Mouse (Mus musculus): ENCODE results near the gene Plekhb2.
A peak's percentile ranks its signal among the peaks of the same experiment; 100 is the strongest.

Gene Plekhb2

GRCm38 (mm10) chr1:34831381-34831780 is 18.4 kb upstream of the Plekhb2 start:
- DNase-seq (ENCODE audit: low spot score): no peak

GRCm38 (mm10) chr1:34834904-34835303 is 14.9 kb upstream of the Plekhb2 start:
- no peak for DNase-seq (ENCODE audit: low spot score)

GRCm38 (mm10) chr1:34837951-34838689 is 11.7 kb upstream of the Plekhb2 start:
- no peak for DNase-seq (ENCODE audit: low spot score)

- no peak for DNase-seq (ENCODE audit: low spot score)
These were observed 10.5 kb upstream of the Plekhb2 start for GRCm38 (mm10) chr1:34839241-34839640.

- DNase-seq (ENCODE audit: low spot score): no peak
These were observed 7.9 kb upstream of the Plekhb2 start for GRCm38 (mm10) chr1:34841709-34842388.

GRCm38 (mm10) chr1:34842389-34842861 is 7.4 kb upstream of the Plekhb2 start:
- peak; percentile 52 for DNase-seq (ENCODE audit: low spot score)

GRCm38 (mm10) chr1:34842887-34843618 is 6.7 kb upstream of the Plekhb2 start, which contains the start of gene Fam168b:
Gene Fam168b, minus strand, starts transcription at chr1:34843065.
- DNase-seq (ENCODE audit: low spot score): peak; percentile 84

- no peak for DNase-seq (ENCODE audit: low spot score)
These were observed 2.7 kb upstream of the Plekhb2 start for GRCm38 (mm10) chr1:34847070-34847469.

- no peak for DNase-seq (ENCODE audit: low spot score)
These were observed 764 bp downstream of the Plekhb2 start for GRCm38 (mm10) chr1:34850343-34851136.

- peak; percentile 43 for DNase-seq (ENCODE audit: low spot score)
These were observed 1.8 kb downstream of the Plekhb2 start for GRCm38 (mm10) chr1:34851562-34851961.

- no peak for DNase-seq (ENCODE audit: low spot score)
These were observed 2.5 kb downstream of the Plekhb2 start for GRCm38 (mm10) chr1:34852116-34852878.

- DNase-seq (ENCODE audit: low spot score): no peak
These were observed 4.0 kb downstream of the Plekhb2 start for GRCm38 (mm10) chr1:34853786-34854185.

- no peak for DNase-seq (ENCODE audit: low spot score)
These were observed 5.4 kb downstream of the Plekhb2 start for GRCm38 (mm10) chr1:34855056-34855739.

GRCm38 (mm10) chr1:34858671-34859070 is 8.9 kb downstream of the Plekhb2 start:
- DNase-seq (ENCODE audit: low spot score): no peak

GRCm38 (mm10) chr1:34859761-34860160 is 10.0 kb downstream of the Plekhb2 start:
- no peak for DNase-seq (ENCODE audit: low spot score)

GRCm38 (mm10) chr1:34860205-34860604 is 10.4 kb downstream of the Plekhb2 start:
- no peak for DNase-seq (ENCODE audit: low spot score)

- no peak for DNase-seq (ENCODE audit: low spot score)
These were observed 13.1 kb downstream of the Plekhb2 start for GRCm38 (mm10) chr1:34862877-34863276.

- DNase-seq (ENCODE audit: low spot score): no peak
These were observed 13.5 kb downstream of the Plekhb2 start for GRCm38 (mm10) chr1:34863323-34863722.

- DNase-seq (ENCODE audit: low spot score): no peak
These were observed 14.5 kb downstream of the Plekhb2 start for GRCm38 (mm10) chr1:34864243-34864642.

- no peak for DNase-seq (ENCODE audit: low spot score)
These were observed 16.1 kb downstream of the Plekhb2 start for GRCm38 (mm10) chr1:34865866-34866265.
